Mouse (Mus musculus): ENCODE data around the gene Slc16a4.

- no peak for TF ChIP-seq CTCF (conservative IDR thresholded peaks at IDR 0.05; ENCODE audit: insufficient read depth, insufficient read length, low read depth, low read length)
- no peak for TF ChIP-seq POLR2A (IDR thresholded peaks at IDR 0.05; ENCODE audit: low read depth, low read length)
Observed at GRCm38 (mm10) chr3:107321776-107322175, 30.7 kb downstream of the Slc16a4 start.
